Mouse (Mus musculus) liver, postnatal 0 days (tissue): ENCODE measurements around the gene Nap1l1. TPM values are rescaled to one million over a fixed set of nuclear protein-coding genes. Genes with fewer than 3 reads are reported as not detected.
A peak's percentile ranks its signal among the peaks of the same experiment; 100 is the strongest.
"Not testable (repeated sequence)": the region's sequence is repeated elsewhere in the genome, so short reads cannot be mapped to it uniquely, and the experiment has no call there.

Experiments used
- ATAC-seq: fragments of 200-750 bp; cut with Nextera tagmentation; 2 replicates; pipeline ENCODE4 v1.8.0; 2017; ENCODE audit warnings: mild to moderate bottlenecking, moderate library complexity
- DNase-seq: peaks from one replicate; pipeline ENCODE4 v3.0.0-alpha.2; 2016
- H3K27ac ChIP-seq: fragments of 300-500 bp; sonication (generic); 2 replicates; pipeline ENCODE4 v1.5.1; 2014; ENCODE audit warnings: antibody characterized with exemption, moderate library complexity, mild to moderate bottlenecking, low read depth
- H3K27me3 ChIP-seq: fragments of 300-500 bp; sonication (generic); 2 replicates; pipeline ENCODE4 v1.6.1; 2014; ENCODE audit warnings: low read length, control low read depth, mixed read lengths; ENCODE audit not compliant: insufficient read depth
- H3K36me3 ChIP-seq: fragments of 300-500 bp; sonication (generic); replicated peaks from 2 replicates; pipeline ENCODE4 v1.6.1; 2014; ENCODE audit warnings: mild to moderate bottlenecking, control low read depth, low read length, moderate library complexity, mixed read lengths; ENCODE audit not compliant: insufficient read depth
- H3K4me1 ChIP-seq: fragments of 300-500 bp; sonication (generic); 2 replicates; pipeline ENCODE4 v1.6.1; 2014; ENCODE audit warnings: antibody characterized with exemption, mild to moderate bottlenecking, control low read depth; ENCODE audit not compliant: insufficient read depth
- H3K4me2 ChIP-seq: fragments of 300-500 bp; sonication (generic); 2 replicates; pipeline ENCODE4 v1.6.1; 2014; ENCODE audit warnings: low read depth, mild to moderate bottlenecking, low read length, moderate library complexity, mixed read lengths
- H3K4me3 ChIP-seq: fragments of 300-500 bp; sonication (generic); 2 replicates; pipeline ENCODE4 v1.5.1; 2014; ENCODE audit warnings: low read depth, low read length
- H3K9ac ChIP-seq: fragments of 300-500 bp; sonication (generic); replicated peaks from 2 replicates; pipeline ENCODE4 v1.6.1; 2014; ENCODE audit warnings: mild to moderate bottlenecking, moderate library complexity
- H3K9me3 ChIP-seq: fragments of 300-500 bp; sonication (generic); 2 replicates; pipeline ENCODE4 v1.6.1; 2016; ENCODE audit warnings: mild to moderate bottlenecking, control low read depth, low read length, mixed read lengths
- CTCF ChIP-seq: sonication (generic); IDR thresholded peaks from 2 replicates; pipeline ENCODE4 v1.5.1; 2016; ENCODE audit warnings: antibody characterized with exemption, low read depth
- EP300 ChIP-seq: IDR thresholded peaks from 2 replicates; pipeline ENCODE4 v1.6.1; 2016; ENCODE audit warnings: antibody characterized with exemption, low read depth, mild to moderate bottlenecking
- WGBS: fragments of 180-500 bp; shearing (Covaris S2); extraction: QIAGEN DNeasy Blood & Tissue Kit; methylation state at CpG from one replicate; pipeline ENCODE4 v1.1.7; 2014; ENCODE audit not compliant: insufficient replicate concordance; 5-methylcytosine and 5-hydroxymethylcytosine counted together
- polyA plus RNA-seq: library from polyadenylated mRNA; unstranded; fragments of >200 nt; fragmentation: Nextera tagmentation; extraction: Ambion mirVana; gene quantifications from 2 replicates; pipeline ENCODE4 v1.2.1, GENCODE M21; 2015

Gene Nap1l1
- polyA plus RNA-seq: 69.9 and 73.7 TPM in 2 replicates

DNA sequence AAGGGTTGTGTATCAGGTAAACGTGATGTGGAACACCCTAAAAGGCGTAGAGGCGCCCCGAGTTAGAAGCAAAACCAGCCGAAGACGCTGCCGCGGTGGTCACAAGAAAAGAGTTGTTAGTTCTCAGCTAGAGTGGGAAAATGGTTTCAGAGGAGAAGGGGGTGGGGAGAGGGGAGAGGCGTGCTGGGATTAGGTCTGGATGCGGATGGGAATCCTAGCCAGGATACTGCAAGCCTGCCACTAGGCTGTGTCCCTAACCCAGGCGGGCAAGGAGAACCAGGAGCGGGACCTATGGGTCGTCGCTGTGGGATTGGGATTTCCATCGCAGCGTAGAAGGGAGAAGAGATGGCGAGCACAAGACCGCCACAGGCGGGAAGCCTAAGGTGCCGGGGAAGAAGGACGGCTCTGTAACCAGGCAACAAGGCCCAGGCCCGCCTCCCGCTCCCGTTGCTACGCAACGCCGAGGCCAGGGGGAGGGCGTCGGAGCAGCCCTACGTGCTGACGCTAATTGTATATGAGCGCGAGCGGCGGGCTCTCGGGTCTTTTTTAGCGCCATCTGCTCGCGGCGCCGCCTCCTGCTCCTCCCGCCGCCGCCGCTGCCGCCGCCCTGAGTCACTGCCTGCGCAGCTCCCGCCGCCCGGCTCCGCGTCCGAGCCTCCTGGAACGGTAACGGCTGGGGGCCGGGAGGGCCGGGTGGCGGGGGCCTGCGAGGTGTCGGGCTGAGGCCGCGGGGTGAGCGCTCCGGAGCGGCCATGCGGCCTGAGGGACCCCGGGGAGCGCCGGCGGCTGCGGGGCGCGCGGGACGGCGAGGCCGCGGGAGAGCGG, at the start of gene Nap1l1:
Gene Nap1l1 (plus strand): TSS at position 538 of the 825 bp plus-strand sequence.
- no peaks in the 10 kb centered on the region for H3K9me3 ChIP-seq
- peak within 1 kb of the TSS; percentile 94 for H3K9ac ChIP-seq
- peak; percentile 98 for ATAC-seq
- no peak; the same call in 1 of the 2 replicates for TF ChIP-seq CTCF
- TF ChIP-seq EP300: no peak
- H3K27me3 ChIP-seq: no peaks in the 10 kb centered on the region
- peaks cover 29% of the 10 kb centered on the region for H3K4me1 ChIP-seq
- 3% methylated on average over 67 of the region's 80 CpGs for WGBS
- H3K36me3 ChIP-seq: no peaks in the 10 kb centered on the region
- peak within 1 kb of the TSS; percentile 90 for H3K27ac ChIP-seq
- H3K4me3 ChIP-seq: peak within 1 kb of the TSS; percentile 96
- DNase-seq: peak; percentile 97
- H3K4me2 ChIP-seq: peak within 1 kb of the TSS; percentile 95

DNA sequence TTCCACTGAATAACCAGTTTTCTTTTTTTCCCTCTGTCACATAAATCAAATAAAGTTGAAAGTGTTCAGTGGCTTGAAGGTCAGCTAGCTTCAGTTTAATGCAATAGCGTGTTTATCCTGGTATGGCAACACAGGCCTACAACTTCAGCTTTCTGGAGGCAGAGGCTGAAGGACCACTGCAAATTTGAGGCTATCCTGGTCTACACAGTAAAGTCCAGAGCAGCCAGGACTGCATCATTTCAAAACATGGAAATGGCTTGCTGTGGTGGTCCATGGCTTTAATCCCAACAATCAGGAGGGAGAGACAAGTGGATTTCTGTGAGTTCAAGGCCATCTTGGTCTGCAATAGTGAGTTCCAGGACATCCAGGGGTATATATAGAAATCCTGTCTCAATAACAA, 46.5 kb upstream of the Nap1l1 start:
- Histone ChIP-seq H3K4me2 (no peak overlapping the region), H3K4me3 (no peak overlapping the region), H3K9ac (no peak overlapping the region), H3K4me1 (peaks cover 3% of the 10 kb centered on the region; the same call in 1 of the 2 replicates), H3K27ac (no peak overlapping the region), H3K36me3 (no peaks in the 10 kb centered on the region), H3K9me3 (no peaks in the 10 kb centered on the region), H3K27me3 (no peaks in the 10 kb centered on the region)
- TF ChIP-seq CTCF: no peak
- TF ChIP-seq EP300: no peak
- 80% methylated on average over 1 of the region's 1 CpGs for WGBS
- DNase-seq: no peak
- ATAC-seq: no peak

DNA sequence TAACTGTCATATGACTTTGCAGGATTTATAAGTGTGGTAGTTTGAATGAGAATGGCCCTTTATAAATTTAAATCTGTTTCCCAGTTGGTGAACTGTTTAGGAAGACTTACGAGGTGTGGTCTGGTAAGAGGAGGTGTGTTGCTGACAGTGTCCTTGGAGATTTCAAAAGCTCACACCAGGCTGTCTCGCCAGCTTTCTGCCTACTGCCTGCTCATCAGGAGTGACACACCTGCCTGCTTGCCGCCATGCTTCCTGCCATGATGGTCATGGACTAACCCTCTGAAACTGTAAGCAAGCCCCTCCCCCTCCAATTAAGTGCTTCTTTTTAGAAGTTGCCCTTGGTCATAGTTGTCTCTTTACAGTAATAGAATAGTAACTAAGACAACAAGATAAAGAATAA, 39.5 kb upstream of the Nap1l1 start:
- Histone ChIP-seq H3K4me1 (no peaks in the 10 kb centered on the region), H3K9ac (no peak overlapping the region), H3K27ac (no peak overlapping the region), H3K4me3 (no peak overlapping the region), H3K4me2 (no peak overlapping the region), H3K27me3 (no peaks in the 10 kb centered on the region), H3K36me3 (no peaks in the 10 kb centered on the region), H3K9me3 (0 out of 2 replicates have a peak, but pooled peaks cover 3% of the 10 kb centered on the region)
- TF ChIP-seq CTCF (no peak), EP300 (no peak)
- DNase-seq: no peak
- no peak for ATAC-seq
- WGBS: 83% methylated on average over 3 of the region's 3 CpGs

DNA sequence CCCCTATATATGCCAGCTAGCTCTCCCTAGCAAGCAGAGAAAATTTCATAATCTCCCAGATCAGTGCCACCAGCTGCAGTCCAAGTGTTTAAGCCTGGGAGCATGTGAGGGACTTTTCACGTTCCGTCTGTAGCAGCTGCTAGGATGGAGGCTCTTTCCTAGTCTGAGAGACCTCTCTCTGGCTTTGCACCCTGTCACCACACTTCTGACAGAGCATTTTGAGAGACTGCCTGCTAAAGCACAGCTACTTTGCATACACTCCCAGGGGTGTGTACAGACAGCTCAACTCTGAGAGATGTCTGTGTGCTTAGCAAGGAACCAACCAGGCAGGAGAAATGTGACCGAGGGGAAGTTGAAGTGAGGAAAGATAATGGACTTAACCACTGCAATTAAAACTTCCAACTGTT, 32.0 kb upstream of the Nap1l1 start:
- Histone ChIP-seq H3K27ac (no peak overlapping the region), H3K4me2 (no peak overlapping the region), H3K9ac (no peak overlapping the region), H3K27me3 (no peaks in the 10 kb centered on the region), H3K36me3 (no peaks in the 10 kb centered on the region), H3K4me3 (no peak overlapping the region), H3K9me3 (no peaks in the 10 kb centered on the region), H3K4me1 (peaks cover 4% of the 10 kb centered on the region; the same call in 1 of the 2 replicates)
- peak; percentile 31; the same call in 1 of the 2 replicates for ATAC-seq
- TF ChIP-seq EP300 (no peak), CTCF (no peak)
- 24% methylated on average over 3 of the region's 3 CpGs for WGBS
- no peak for DNase-seq

DNA sequence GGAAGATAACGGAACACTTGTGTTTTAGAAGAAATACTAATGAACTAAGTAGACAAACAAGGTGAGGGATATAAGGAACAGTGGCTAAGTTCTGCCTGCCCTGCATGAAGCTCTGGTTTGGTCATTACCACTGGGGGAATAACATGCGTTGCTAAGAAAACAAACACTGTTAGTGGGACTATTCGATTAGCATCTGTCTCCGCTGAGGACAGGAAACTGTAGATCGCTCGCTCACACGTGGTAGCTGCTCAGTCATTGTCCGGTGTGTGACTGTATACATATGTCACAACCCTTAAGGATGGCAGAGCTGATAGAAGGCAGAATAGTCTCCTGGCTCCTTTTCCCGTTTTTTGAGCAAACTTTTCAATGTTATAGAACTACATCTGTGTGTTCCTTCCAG, 28.8 kb upstream of the Nap1l1 start:
- no peak overlapping the region for H3K27ac ChIP-seq
- H3K9me3 ChIP-seq: no peaks in the 10 kb centered on the region
- H3K4me3 ChIP-seq: no peak overlapping the region
- peaks cover 4% of the 10 kb centered on the region; the same call in 1 of the 2 replicates for H3K4me1 ChIP-seq
- no peak for TF ChIP-seq EP300
- TF ChIP-seq CTCF: no peak
- no peaks in the 10 kb centered on the region for H3K36me3 ChIP-seq
- DNase-seq (no peak), ATAC-seq (no peak)
- no peaks in the 10 kb centered on the region for H3K27me3 ChIP-seq
- H3K4me2 ChIP-seq: no peak overlapping the region
- no peak overlapping the region for H3K9ac ChIP-seq
- WGBS: 50% methylated on average over 9 of the region's 9 CpGs

DNA sequence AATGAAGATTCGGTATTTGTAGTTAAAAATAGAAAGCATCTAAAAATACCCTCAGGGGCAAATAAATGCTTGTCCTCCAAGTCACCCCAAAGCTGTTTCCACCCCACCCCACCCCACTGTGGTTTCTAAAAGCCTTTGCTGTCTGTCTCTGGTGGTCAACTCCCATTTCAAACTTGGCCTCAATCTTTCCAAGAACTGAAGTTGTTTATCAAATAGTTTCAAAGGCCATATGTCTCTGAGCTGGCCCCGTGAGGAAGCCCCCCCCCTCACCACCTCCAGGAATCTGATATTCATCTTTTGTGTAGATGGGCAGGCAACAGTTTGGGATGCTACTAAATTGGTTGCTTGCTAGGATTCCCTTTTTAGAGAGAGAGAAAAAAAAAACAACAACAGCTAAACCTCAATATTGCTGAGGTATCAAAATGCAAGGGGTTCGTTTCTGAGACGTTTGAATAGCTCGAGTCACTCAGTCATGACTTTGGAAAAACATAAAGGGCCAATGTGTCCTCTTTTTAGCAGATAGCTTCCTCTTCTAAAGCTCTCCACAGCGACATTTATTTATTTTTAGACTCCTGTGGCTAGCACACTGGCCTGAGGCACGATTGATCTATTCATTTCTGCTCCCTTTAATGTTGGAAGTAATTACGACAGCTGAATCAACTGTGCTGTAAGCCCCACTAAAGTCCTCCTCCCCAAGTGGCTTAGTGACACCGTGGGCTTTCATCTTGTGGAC, 26.9 kb upstream of the Nap1l1 start:
- H3K4me2 ChIP-seq: 0 out of 2 replicates have a peak overlapping the region, but pooled peaks have one; percentile 7

DNA sequence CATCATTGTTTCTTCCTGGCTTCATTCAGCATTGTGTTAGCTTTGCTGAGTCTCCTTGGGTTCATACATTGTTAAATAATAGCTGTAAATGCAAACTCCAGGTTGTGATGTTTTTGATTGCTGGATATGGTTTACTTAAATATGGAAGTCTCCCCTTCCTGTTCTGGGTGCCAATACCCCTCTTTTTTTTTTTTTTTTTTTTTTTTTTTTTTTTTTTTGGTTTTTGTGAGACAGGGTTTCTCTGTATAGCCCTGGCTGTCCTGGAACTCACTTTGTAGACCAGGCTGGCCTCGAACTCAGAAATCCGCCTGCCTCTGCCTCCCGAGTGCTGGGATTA, 26.4 kb upstream of the Nap1l1 start:
- H3K9ac ChIP-seq, DNase-seq, ATAC-seq, H3K36me3 ChIP-seq, H3K9me3 ChIP-seq, H3K4me2 ChIP-seq, H3K4me3 ChIP-seq, H3K27me3 ChIP-seq, H3K27ac ChIP-seq, H3K4me1 ChIP-seq: not testable (repeated sequence)
- 74% methylated on average over 2 of the region's 3 CpGs for WGBS

More for the DNA sequence above, 26.9 kb upstream of the Nap1l1 start:
- no peaks in the 10 kb centered on the region for H3K36me3 ChIP-seq
- ATAC-seq (no peak), DNase-seq (no peak)
- no peak overlapping the region for H3K9ac ChIP-seq
- 23% methylated on average over 9 of the region's 9 CpGs for WGBS
- H3K4me3 ChIP-seq: no peak overlapping the region
- H3K9me3 ChIP-seq: no peaks in the 10 kb centered on the region
- no peaks in the 10 kb centered on the region for H3K27me3 ChIP-seq
- H3K4me1 ChIP-seq: peaks cover 4% of the 10 kb centered on the region; the same call in 1 of the 2 replicates
- TF ChIP-seq EP300 (no peak; the same call in 1 of the 2 replicates), CTCF (no peak)
- no peak overlapping the region for H3K27ac ChIP-seq
